Mouse (Mus musculus) inflammation-experienced regulatory T-cells, adult 6 months (primary cell): ENCODE measurements around the gene Lrig1. TPM values are rescaled to one million over a fixed set of nuclear protein-coding genes. Genes with fewer than 3 reads are reported as not detected.

Experiments used
- ATAC-seq: one replicate; pipeline ENCODE4 v1.8.0; 2017
- polyA plus RNA-seq, 3 experiments: library from polyadenylated mRNA; unstranded; fragments of 100-300 nt; shearing (Covaris generic); gene quantifications; one replicate each; pipeline ENCODE4 v1.2.1; 2017

The Lrig1 gene
- 10 to 100 TPM in 2 of 3 experiments, 1 to 10 TPM in 1; 7.4 to 47.9 (median 44.0) TPM for polyA plus RNA-seq

- peak; percentile 89 for ATAC-seq
These were observed at the start of gene Lrig1 for GRCm38 (mm10) chr6:94700067-94700491. TSS of gene Lrig1 (minus strand) at chr6:94700158.

GRCm38 (mm10) chr6:94749626-94750025 lies 49.7 kb upstream of the Lrig1 start:
- ATAC-seq = no peak

- no peak for ATAC-seq
These were observed 48.4 kb upstream of the Lrig1 start for GRCm38 (mm10) chr6:94748361-94748760.

DNA sequence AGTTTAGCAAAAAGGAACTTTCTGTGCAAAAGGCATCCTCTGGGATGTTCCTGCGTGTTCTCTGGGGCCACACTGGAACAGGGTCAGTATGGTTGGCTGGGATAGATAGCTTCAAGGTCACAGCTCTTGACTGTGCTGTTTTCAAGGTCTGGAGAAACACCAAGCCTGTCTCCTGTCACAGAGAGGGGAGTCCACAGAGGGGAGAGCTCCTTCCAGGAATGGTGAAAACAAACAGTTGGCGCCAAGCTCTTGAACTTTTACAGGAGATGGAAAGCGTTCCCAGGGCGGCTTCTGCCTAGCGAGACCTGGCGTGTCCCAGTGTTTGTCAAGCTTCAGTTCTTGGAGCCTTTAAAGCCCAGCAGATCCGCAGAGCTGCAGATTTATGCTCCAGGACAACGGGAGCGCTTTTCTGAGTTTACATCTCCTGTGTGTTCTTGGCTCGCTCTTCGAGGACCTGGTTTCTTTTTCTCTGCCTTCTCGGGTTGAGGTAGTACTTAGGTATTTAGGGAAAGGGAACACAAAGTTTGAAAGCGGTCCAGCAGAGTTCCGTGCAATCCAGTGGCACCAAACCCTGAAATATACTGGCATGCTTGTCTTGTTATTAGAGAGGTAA lies 40.3 kb upstream of the Lrig1 start:
- no peak for ATAC-seq

- no peak for ATAC-seq
These were observed 38.7 kb upstream of the Lrig1 start for GRCm38 (mm10) chr6:94738647-94739046.

- ATAC-seq = no peak
These were observed 33.9 kb upstream of the Lrig1 start for GRCm38 (mm10) chr6:94733878-94734277.

- ATAC-seq = no peak
These were observed 29.9 kb upstream of the Lrig1 start for GRCm38 (mm10) chr6:94729847-94730246.

GRCm38 (mm10) chr6:94729132-94729531 lies 29.2 kb upstream of the Lrig1 start:
- no peak for ATAC-seq

DNA sequence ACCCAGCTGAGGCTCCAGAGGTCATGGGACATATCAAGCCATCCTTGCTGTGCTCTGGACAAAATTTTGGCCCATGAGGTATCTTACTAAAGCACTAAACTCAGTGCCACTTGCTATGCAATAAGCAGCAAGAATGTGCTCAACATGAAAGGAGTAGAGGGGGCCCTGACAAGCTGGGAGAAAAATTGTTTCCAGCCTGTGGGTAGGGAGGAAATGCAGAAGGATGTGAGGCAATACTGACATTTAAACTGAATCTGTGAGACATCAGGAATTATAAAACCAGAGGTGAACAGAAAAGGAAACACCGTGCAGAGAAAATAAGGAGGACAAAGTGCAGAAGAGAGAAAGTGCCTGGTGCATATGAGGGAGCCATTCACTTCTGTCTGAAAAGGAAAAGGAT lies 24.7 kb upstream of the Lrig1 start:
- no peak for ATAC-seq

GRCm38 (mm10) chr6:94718607-94719346 lies 18.8 kb upstream of the Lrig1 start:
- ATAC-seq = no peak

DNA sequence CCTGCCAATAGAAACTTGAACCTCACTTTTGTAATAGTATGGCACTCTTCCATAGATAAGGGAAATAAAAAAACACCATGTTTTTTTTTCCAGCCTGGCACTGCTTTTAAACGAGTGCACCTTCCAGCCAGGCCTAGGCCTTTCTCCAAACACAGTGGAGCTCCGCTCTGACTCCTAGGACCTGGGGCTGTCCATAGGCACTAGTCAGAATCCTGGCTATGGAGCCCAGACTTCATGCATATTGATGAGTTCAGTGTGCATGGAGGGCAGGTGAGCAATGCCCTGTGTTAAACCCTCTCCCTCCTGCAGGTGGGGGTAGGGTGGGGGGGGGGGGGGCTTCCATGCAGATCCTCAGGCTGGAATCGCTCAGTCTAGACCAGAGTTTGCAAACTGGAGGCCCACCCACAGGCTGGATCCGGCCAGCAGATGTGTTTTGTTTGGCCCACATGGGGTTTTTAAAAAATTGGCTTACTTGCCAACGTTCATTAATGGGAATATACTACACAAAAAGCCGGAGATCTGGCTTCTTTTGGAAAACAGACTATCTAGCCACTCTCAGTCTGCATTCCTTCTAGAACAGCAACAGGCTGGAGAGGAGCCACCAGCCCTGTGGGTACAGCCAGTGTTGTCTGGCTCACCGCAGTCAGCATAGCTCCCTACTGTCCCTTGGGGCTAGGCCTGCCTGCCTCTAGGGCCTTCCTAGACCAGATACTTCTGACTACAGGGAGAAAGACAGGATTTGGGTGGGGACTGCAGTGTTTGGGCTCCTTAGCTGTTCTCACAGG lies 17.9 kb upstream of the Lrig1 start:
- ATAC-seq = no peak

DNA sequence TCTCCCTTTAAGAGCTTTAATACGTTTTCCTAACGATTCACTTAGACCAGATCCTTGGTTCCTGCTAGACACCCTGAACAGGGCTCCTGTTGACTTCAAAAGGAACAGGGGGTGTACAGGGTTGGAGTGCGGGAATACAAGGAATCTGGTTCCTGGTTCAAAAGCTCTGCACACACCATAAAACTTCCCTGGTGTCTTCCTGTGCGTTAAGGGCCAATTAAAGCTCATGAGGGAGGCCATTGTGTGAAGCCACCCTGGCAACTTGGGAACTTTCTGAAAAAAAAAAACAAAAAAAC lies 15.6 kb upstream of the Lrig1 start:
- no peak for ATAC-seq

GRCm38 (mm10) chr6:94714815-94715644 lies 15.1 kb upstream of the Lrig1 start:
- ATAC-seq = no peak

- no peak for ATAC-seq
These were observed 9.9 kb upstream of the Lrig1 start for GRCm38 (mm10) chr6:94709832-94710231.

DNA sequence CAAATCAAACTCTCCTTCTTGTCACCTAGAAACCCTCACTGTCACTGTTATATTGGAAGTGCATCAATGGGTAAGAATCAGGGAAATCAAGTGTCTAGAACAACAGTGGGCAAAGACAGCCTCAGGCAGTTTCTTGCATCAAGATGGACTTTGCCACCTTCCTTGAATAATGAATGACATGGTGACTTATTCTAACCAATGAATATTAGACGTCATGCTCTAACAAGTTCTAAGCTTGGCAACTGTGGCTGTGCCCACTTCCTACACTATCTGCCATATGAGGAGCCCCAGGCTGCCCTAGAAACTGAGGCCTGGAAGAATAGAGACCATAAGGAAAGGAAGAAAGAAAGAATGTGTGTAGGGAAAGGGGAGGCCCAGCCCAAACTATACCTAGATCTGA lies 9.2 kb upstream of the Lrig1 start:
- ATAC-seq = no peak

- no peak for ATAC-seq
These were observed 7.3 kb upstream of the Lrig1 start for GRCm38 (mm10) chr6:94707254-94707653.

DNA sequence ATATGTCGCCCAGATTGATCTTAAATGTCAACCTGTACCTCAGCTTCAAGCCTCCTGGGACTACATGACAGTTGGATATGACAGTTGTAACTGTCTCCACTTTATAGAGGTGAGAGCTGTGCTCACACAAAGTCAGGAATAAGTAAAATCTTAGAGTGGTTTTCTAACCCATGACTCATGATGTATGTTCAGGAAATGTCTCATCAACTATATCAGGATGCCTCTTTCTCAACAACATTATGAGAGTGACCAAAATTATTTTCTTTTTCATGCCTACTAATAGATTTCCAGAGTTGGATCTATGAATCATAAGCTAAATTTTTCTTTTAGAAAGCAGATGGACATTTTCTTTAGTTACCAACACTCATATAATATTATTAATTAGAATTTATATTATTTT lies 6.0 kb upstream of the Lrig1 start:
- ATAC-seq = no peak

- no peak for ATAC-seq
These were observed 3.0 kb upstream of the Lrig1 start for GRCm38 (mm10) chr6:94702993-94703392.

DNA sequence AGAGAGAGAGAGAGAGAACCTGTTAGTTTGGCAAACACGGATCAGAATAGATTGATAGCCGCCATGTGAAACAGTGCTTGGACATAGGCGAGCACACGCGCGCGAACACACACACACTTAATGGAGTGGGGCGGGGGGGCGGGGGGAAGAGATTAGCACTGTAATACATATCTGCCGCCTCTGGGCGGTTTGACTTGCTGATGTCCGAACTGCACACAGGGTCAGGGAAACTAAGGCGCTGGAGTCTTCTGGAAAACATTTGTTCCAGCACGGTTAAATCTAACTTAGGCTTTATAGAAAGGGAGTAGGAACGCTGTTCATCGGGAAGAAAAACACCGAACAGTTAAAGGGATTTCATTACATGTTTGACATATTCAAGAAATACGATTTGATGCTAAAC lies 1.1 kb upstream of the Lrig1 start:
- ATAC-seq = no peak

DNA sequence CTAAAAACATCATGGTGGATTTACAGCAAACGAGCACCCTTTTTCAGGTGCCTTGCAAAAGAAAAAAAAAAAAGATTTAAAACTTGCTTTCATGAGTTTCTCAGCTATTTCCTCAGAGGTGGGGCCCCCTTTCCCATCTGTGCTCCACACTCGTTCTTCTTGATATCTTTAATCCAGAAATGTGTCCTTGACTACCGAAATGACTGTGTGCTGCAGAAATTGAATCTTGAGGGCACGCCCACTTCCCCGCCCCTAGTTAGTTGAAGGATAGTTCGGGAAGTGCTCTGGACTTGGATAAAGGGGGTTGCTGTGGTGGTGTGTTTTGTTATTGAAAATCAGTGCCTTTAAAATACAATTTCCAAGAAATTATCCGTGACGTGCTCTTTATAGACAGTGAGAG lies 654 bp upstream of the Lrig1 start:
- peak; percentile 12 for ATAC-seq

GRCm38 (mm10) chr6:94699173-94699987 lies 578 bp downstream of the Lrig1 start:
- ATAC-seq = peak; percentile 2
